Mouse (Mus musculus) limb, embryonic 12.5 days (tissue): Measurements from ENCODE around the gene Ceacam18. TPM values are rescaled to one million over a fixed set of nuclear protein-coding genes. Genes with fewer than 3 reads are reported as not detected.
A peak's percentile ranks its signal among the peaks of the same experiment; 100 is the strongest.
"Not testable (repeated sequence)": the region's sequence is repeated elsewhere in the genome, so short reads cannot be mapped to it uniquely, and the experiment has no call there.

Source experiments
- ATAC-seq: fragments of 200-750 bp; cut with Nextera tagmentation; 2 replicates; pipeline ENCODE4 v1.8.0; 2017; ENCODE audit warnings: low read depth, moderate TSS enrichment; ENCODE audit not compliant: insufficient number of reproducible peaks, insufficient read depth, low FRiP score, low TSS enrichment
- H3K27ac ChIP-seq: fragments of 300-500 bp; sonication (generic); 2 replicates; pipeline ENCODE4 v1.5.1; 2016; ENCODE audit warnings: mild to moderate bottlenecking, moderate library complexity
- H3K27me3 ChIP-seq: fragments of 300-500 bp; sonication (generic); 2 replicates; pipeline ENCODE4 v1.6.1; 2016; ENCODE audit warnings: mild to moderate bottlenecking, moderate library complexity
- H3K36me3 ChIP-seq: fragments of 300-500 bp; sonication (generic); 2 replicates; pipeline ENCODE4 v1.6.1; 2016; ENCODE audit warnings: mild to moderate bottlenecking, moderate library complexity
- H3K4me1 ChIP-seq: fragments of 300-500 bp; sonication (generic); replicated peaks from 2 replicates; pipeline ENCODE4 v1.6.1; 2016
- H3K4me2 ChIP-seq: fragments of 300-500 bp; sonication (generic); 2 replicates; pipeline ENCODE4 v1.6.1; 2016; ENCODE audit warnings: mild to moderate bottlenecking, moderate library complexity
- H3K4me3 ChIP-seq: fragments of 300-500 bp; sonication (generic); replicated peaks from 2 replicates; pipeline ENCODE4 v1.5.1; 2016; ENCODE audit warnings: mild to moderate bottlenecking
- H3K9ac ChIP-seq: fragments of 300-500 bp; sonication (generic); replicated peaks from 2 replicates; pipeline ENCODE4 v1.6.1; 2016; ENCODE audit warnings: mild to moderate bottlenecking, moderate library complexity
- H3K9me3 ChIP-seq: fragments of 300-500 bp; sonication (generic); 2 replicates; pipeline ENCODE4 v1.6.1; 2016; ENCODE audit warnings: mild to moderate bottlenecking, moderate library complexity
- WGBS: fragments of 180-500 bp; shearing (Covaris S2); methylation state at CpG from one replicate; pipeline ENCODE4 v1.1.7; 2016; 5-methylcytosine and 5-hydroxymethylcytosine counted together
- polyA plus RNA-seq: library from polyadenylated mRNA; unstranded; fragments of >200 nt; fragmentation: Nextera tagmentation; extraction: Ambion mirVana; gene quantifications from 2 replicates; pipeline ENCODE4 v1.2.1, GENCODE M21; 2016

Ceacam18 gene
- polyA plus RNA-seq, 1 experiment from 2014 or later, result not detected

GRCm38 (mm10) chr7:43668582-43668981, 34.1 kb downstream of the Ceacam18 start:
- H3K9ac ChIP-seq, result no peak overlapping the region
- WGBS, result 28% methylated on average over 3 of the region's 3 CpGs
- no peak overlapping the region for H3K27ac ChIP-seq

GRCm38 (mm10) chr7:43671064-43671808, 36.7 kb downstream of the Ceacam18 start:
- Histone ChIP-seq H3K27me3 (no peaks in the 10 kb centered on the region), H3K4me3 (peak overlapping the region; percentile 69), H3K4me2 (peak overlapping the region; percentile 58), H3K27ac (no peak overlapping the region), H3K9me3 (no peaks in the 10 kb centered on the region), H3K9ac (peak overlapping the region; percentile 75; the same call in 1 of the 2 replicates), H3K36me3 (peaks cover 20% of the 10 kb centered on the region), H3K4me1 (peaks cover 8% of the 10 kb centered on the region)
- peak; percentile 20; the same call in 1 of the 2 replicates for ATAC-seq
- WGBS, result 68% methylated on average over 11 of the region's 11 CpGs

More at GRCm38 (mm10) chr7:43668582-43668981, 34.1 kb downstream of the Ceacam18 start:
- Histone ChIP-seq H3K27me3 (no peaks in the 10 kb centered on the region), H3K4me3 (no peak overlapping the region), H3K4me2 (no peak overlapping the region), H3K36me3 (no peaks in the 10 kb centered on the region), H3K9me3 (no peaks in the 10 kb centered on the region), H3K4me1 (peaks cover 8% of the 10 kb centered on the region)
- no peak for ATAC-seq

- peak; percentile 93 for ATAC-seq
- peak within 1 kb of the TSS; percentile 75 for H3K9ac ChIP-seq
- WGBS, result under 1% methylated on average over 26 of the region's 26 CpGs
- peak within 1 kb of the TSS; percentile 1; the same call in 1 of the 2 replicates for H3K27ac ChIP-seq
- H3K4me1 ChIP-seq, result peaks cover 8% of the 10 kb centered on the region
- peaks cover 28% of the 10 kb centered on the region for H3K36me3 ChIP-seq
- no peaks in the 10 kb centered on the region for H3K27me3 ChIP-seq
- H3K4me2 ChIP-seq, result peak within 1 kb of the TSS; percentile 58
- H3K4me3 ChIP-seq, result peak within 1 kb of the TSS; percentile 69
- peaks cover 4% of the 10 kb centered on the region; the same call in 1 of the 2 replicates for H3K9me3 ChIP-seq
Observed at GRCm38 (mm10) chr7:43671809-43672580, 37.5 kb downstream of the Ceacam18 start, which contains the start of gene Ctu1. Ctu1 (plus strand) TSS chr7:43672016.

GRCm38 (mm10) chr7:43672581-43673260, 38.2 kb downstream of the Ceacam18 start:
- no peak; the same call in 1 of the 2 replicates for ATAC-seq
- 0 out of 2 replicates have a peak overlapping the region, but pooled peaks have one; percentile 1 for H3K27ac ChIP-seq
- H3K9ac ChIP-seq, result peak overlapping the region; percentile 75
- H3K27me3 ChIP-seq, result no peaks in the 10 kb centered on the region
- WGBS, result 15% methylated on average over 10 of the region's 10 CpGs
- peak overlapping the region; percentile 69 for H3K4me3 ChIP-seq
- peaks cover 4% of the 10 kb centered on the region; the same call in 1 of the 2 replicates for H3K9me3 ChIP-seq
- peaks cover 8% of the 10 kb centered on the region for H3K4me1 ChIP-seq
- H3K4me2 ChIP-seq, result peak overlapping the region; percentile 58
- H3K36me3 ChIP-seq, result peaks cover 35% of the 10 kb centered on the region

GRCm38 (mm10) chr7:43675091-43675490, 40.6 kb downstream of the Ceacam18 start:
- WGBS, result 93% methylated on average over 32 of the region's 32 CpGs
- Histone ChIP-seq H3K4me1 (peaks cover 8% of the 10 kb centered on the region), H3K9ac (no peak overlapping the region), H3K4me3 (no peak overlapping the region), H3K9me3 (peaks cover 7% of the 10 kb centered on the region), H3K27me3 (no peaks in the 10 kb centered on the region), H3K36me3 (peaks cover 42% of the 10 kb centered on the region), H3K27ac (no peak overlapping the region), H3K4me2 (no peak overlapping the region)
- no peak for ATAC-seq

- ATAC-seq, result no peak
- Histone ChIP-seq H3K36me3 (peaks cover 42% of the 10 kb centered on the region), H3K9ac (no peak overlapping the region), H3K4me3 (no peak overlapping the region), H3K4me1 (no peaks in the 10 kb centered on the region), H3K4me2 (no peak overlapping the region), H3K27ac (no peak overlapping the region), H3K27me3 (no peaks in the 10 kb centered on the region), H3K9me3 (peaks cover 7% of the 10 kb centered on the region)
Observed at GRCm38 (mm10) chr7:43678517-43678916, 44.0 kb downstream of the Ceacam18 start.

- Histone ChIP-seq H3K27ac (no peak overlapping the region), H3K27me3 (no peaks in the 10 kb centered on the region), H3K4me3 (no peak overlapping the region), H3K4me2 (no peak overlapping the region), H3K9me3 (peaks cover 7% of the 10 kb centered on the region), H3K9ac (no peak overlapping the region), H3K4me1 (no peaks in the 10 kb centered on the region), H3K36me3 (peaks cover 25% of the 10 kb centered on the region)
- no peak for ATAC-seq
- WGBS, result 13% methylated on average over 5 of the region's 5 CpGs
Observed at GRCm38 (mm10) chr7:43680960-43681359, 46.5 kb downstream of the Ceacam18 start.

GRCm38 (mm10) chr7:43682511-43682910, 48.0 kb downstream of the Ceacam18 start:
- H3K9me3 ChIP-seq, H3K27me3 ChIP-seq, H3K4me3 ChIP-seq, H3K36me3 ChIP-seq, H3K9ac ChIP-seq, H3K4me2 ChIP-seq, ATAC-seq, H3K27ac ChIP-seq, H3K4me1 ChIP-seq: not testable (repeated sequence)
- 26% methylated on average over 1 of the region's 1 CpGs for WGBS

- Histone ChIP-seq H3K4me1 (no peaks in the 10 kb centered on the region), H3K9ac (no peak overlapping the region), H3K4me2 (no peak overlapping the region), H3K36me3 (no peaks in the 10 kb centered on the region), H3K27ac (no peak overlapping the region), H3K4me3 (no peak overlapping the region), H3K27me3 (no peaks in the 10 kb centered on the region), H3K9me3 (no peaks in the 10 kb centered on the region)
- 80% methylated on average over 7 of the region's 7 CpGs for WGBS
- no peak for ATAC-seq
Observed at GRCm38 (mm10) chr7:43685088-43685487, 50.6 kb downstream of the Ceacam18 start.

GRCm38 (mm10) chr7:43690118-43690517, 55.6 kb downstream of the Ceacam18 start, which contains the start of gene Klk14:
Klk14 (plus strand) TSS chr7:43690418.
- Histone ChIP-seq H3K9ac (no peak within 1 kb of the TSS), H3K4me2 (no peak within 1 kb of the TSS), H3K27ac (no peak within 1 kb of the TSS), H3K27me3 (no peaks in the 10 kb centered on the region), H3K9me3 (0 out of 2 replicates have a peak, but pooled peaks cover 5% of the 10 kb centered on the region), H3K4me3 (no peak within 1 kb of the TSS), H3K4me1 (no peaks in the 10 kb centered on the region), H3K36me3 (no peaks in the 10 kb centered on the region)
- no peak for ATAC-seq
